Mouse (Mus musculus): ENCODE data around the gene Fgfr2. TPM values are rescaled to one million over a fixed set of nuclear protein-coding genes. Genes with fewer than 3 reads are reported as not detected.
A peak's percentile ranks its signal among the peaks of the same experiment; 100 is the strongest.

Fgfr2 gene
- polyA plus RNA-seq, 1 experiment from 2014 or later: 11.2 TPM

- H3K4me3 ChIP-seq (ENCODE audit: low read depth, low read length): no peak overlapping the region
- 13% methylated on average over 1 of the region's 1 CpGs for WGBS (ENCODE audit: insufficient replicate concordance)
- no peaks in the 10 kb centered on the region for H3K9me3 ChIP-seq (ENCODE audit: low read length)
- no peaks in the 10 kb centered on the region for H3K36me3 ChIP-seq (replicated peaks; ENCODE audit: insufficient read depth, low read length)
- TF ChIP-seq EP300 (IDR thresholded peaks at IDR 0.05; ENCODE audit: low read depth) (no peak), CTCF (IDR thresholded peaks at IDR 0.05; ENCODE audit: low read depth) (no peak)
- ATAC-seq: no peak
- no peak for DNase-seq
- H3K9ac ChIP-seq (replicated peaks): no peak overlapping the region
- H3K4me2 ChIP-seq (ENCODE audit: low read depth, low read length): no peak overlapping the region
- no peak overlapping the region for H3K27ac ChIP-seq (ENCODE audit: low read depth)
- H3K27me3 ChIP-seq (ENCODE audit: insufficient read depth, low read length): no peaks in the 10 kb centered on the region
- H3K4me1 ChIP-seq (ENCODE audit: insufficient read depth): no peaks in the 10 kb centered on the region
Observed at GRCm38 (mm10) chr7:131244993-131245392, 1878.2 kb downstream of the Fgfr2 start.

GRCm38 (mm10) chr7:131236091-131236490, 1887.1 kb downstream of the Fgfr2 start:
- ATAC-seq: no peak
- no peak for TF ChIP-seq EP300 (IDR thresholded peaks at IDR 0.05; ENCODE audit: low read depth)
- TF ChIP-seq CTCF (IDR thresholded peaks at IDR 0.05; ENCODE audit: low read depth): no peak

GRCm38 (mm10) chr7:131223086-131223485, 1900.1 kb downstream of the Fgfr2 start:
- no peak overlapping the region for H3K9ac ChIP-seq (replicated peaks)
- TF ChIP-seq EP300 (IDR thresholded peaks at IDR 0.05; ENCODE audit: low read depth): no peak
- DNase-seq: no peak
- H3K4me2 ChIP-seq (ENCODE audit: low read depth, low read length): no peak overlapping the region
- H3K27me3 ChIP-seq (ENCODE audit: insufficient read depth, low read length): no peaks in the 10 kb centered on the region
- ATAC-seq: no peak
- H3K9me3 ChIP-seq (ENCODE audit: low read length): no peaks in the 10 kb centered on the region
- 66% methylated on average over 5 of the region's 5 CpGs for WGBS (ENCODE audit: insufficient replicate concordance)
- no peaks in the 10 kb centered on the region for H3K4me1 ChIP-seq (ENCODE audit: insufficient read depth)
- no peak overlapping the region for H3K4me3 ChIP-seq (ENCODE audit: low read depth, low read length)
- no peak overlapping the region for H3K27ac ChIP-seq (ENCODE audit: low read depth)
- no peaks in the 10 kb centered on the region for H3K36me3 ChIP-seq (replicated peaks; ENCODE audit: insufficient read depth, low read length)

More at GRCm38 (mm10) chr7:131236091-131236490, 1887.1 kb downstream of the Fgfr2 start:
- Histone ChIP-seq H3K9me3 (ENCODE audit: low read length) (no peaks in the 10 kb centered on the region), H3K9ac (replicated peaks) (no peak overlapping the region), H3K27me3 (ENCODE audit: insufficient read depth, low read length) (no peaks in the 10 kb centered on the region), H3K27ac (ENCODE audit: low read depth) (no peak overlapping the region), H3K36me3 (replicated peaks; ENCODE audit: insufficient read depth, low read length) (no peaks in the 10 kb centered on the region), H3K4me3 (ENCODE audit: low read depth, low read length) (no peak overlapping the region), H3K4me1 (ENCODE audit: insufficient read depth) (no peaks in the 10 kb centered on the region), H3K4me2 (ENCODE audit: low read depth, low read length) (no peak overlapping the region)
- no peak for DNase-seq

GRCm38 (mm10) chr7:131187996-131188395, 1935.2 kb downstream of the Fgfr2 start:
- TF ChIP-seq CTCF (IDR thresholded peaks at IDR 0.05; ENCODE audit: low read depth) (no peak), EP300 (IDR thresholded peaks at IDR 0.05; ENCODE audit: low read depth) (no peak)
- H3K27ac ChIP-seq (ENCODE audit: low read depth): no peak overlapping the region
- WGBS (ENCODE audit: insufficient replicate concordance): 82% methylated on average over 14 of the region's 14 CpGs
- DNase-seq: no peak
- no peak overlapping the region for H3K9ac ChIP-seq (replicated peaks)
- ATAC-seq: no peak
- H3K4me2 ChIP-seq (ENCODE audit: low read depth, low read length): no peak overlapping the region
- H3K4me1 ChIP-seq (ENCODE audit: insufficient read depth): no peaks in the 10 kb centered on the region
- H3K9me3 ChIP-seq (ENCODE audit: low read length): no peaks in the 10 kb centered on the region
- no peak overlapping the region for H3K4me3 ChIP-seq (ENCODE audit: low read depth, low read length)
- no peaks in the 10 kb centered on the region for H3K27me3 ChIP-seq (ENCODE audit: insufficient read depth, low read length)
- no peaks in the 10 kb centered on the region for H3K36me3 ChIP-seq (replicated peaks; ENCODE audit: insufficient read depth, low read length)

GRCm38 (mm10) chr7:131187047-131187446, 1936.1 kb downstream of the Fgfr2 start:
- Histone ChIP-seq H3K4me2 (ENCODE audit: low read depth, low read length) (no peak overlapping the region), H3K9ac (replicated peaks) (no peak overlapping the region), H3K4me3 (ENCODE audit: low read depth, low read length) (no peak overlapping the region), H3K36me3 (replicated peaks; ENCODE audit: insufficient read depth, low read length) (no peaks in the 10 kb centered on the region), H3K27ac (ENCODE audit: low read depth) (no peak overlapping the region), H3K9me3 (ENCODE audit: low read length) (no peaks in the 10 kb centered on the region), H3K27me3 (ENCODE audit: insufficient read depth, low read length) (no peaks in the 10 kb centered on the region), H3K4me1 (ENCODE audit: insufficient read depth) (no peaks in the 10 kb centered on the region)
- DNase-seq: no peak
- ATAC-seq: no peak
- 57% methylated on average over 8 of the region's 8 CpGs for WGBS (ENCODE audit: insufficient replicate concordance)
- TF ChIP-seq CTCF (IDR thresholded peaks at IDR 0.05; ENCODE audit: low read depth) (no peak), EP300 (IDR thresholded peaks at IDR 0.05; ENCODE audit: low read depth) (no peak)

- no peaks in the 10 kb centered on the region for H3K4me1 ChIP-seq (ENCODE audit: insufficient read depth)
- H3K36me3 ChIP-seq (replicated peaks; ENCODE audit: insufficient read depth, low read length): no peaks in the 10 kb centered on the region
- no peak overlapping the region for H3K4me3 ChIP-seq (ENCODE audit: low read depth, low read length)
- WGBS (ENCODE audit: insufficient replicate concordance): 58% methylated on average over 8 of the region's 8 CpGs
- no peak for ATAC-seq
- no peaks in the 10 kb centered on the region for H3K9me3 ChIP-seq (ENCODE audit: low read length)
- DNase-seq: no peak
- H3K27me3 ChIP-seq (ENCODE audit: insufficient read depth, low read length): no peaks in the 10 kb centered on the region
- no peak overlapping the region for H3K9ac ChIP-seq (replicated peaks)
- H3K4me2 ChIP-seq (ENCODE audit: low read depth, low read length): no peak overlapping the region
- H3K27ac ChIP-seq (ENCODE audit: low read depth): no peak overlapping the region
- TF ChIP-seq EP300 (IDR thresholded peaks at IDR 0.05; ENCODE audit: low read depth): no peak
- no peak for TF ChIP-seq CTCF (IDR thresholded peaks at IDR 0.05; ENCODE audit: low read depth)
Observed at GRCm38 (mm10) chr7:131184339-131184738, 1938.8 kb downstream of the Fgfr2 start.

- DNase-seq (peak; percentile 71), ATAC-seq (no peak)
- Histone ChIP-seq H3K4me1 (ENCODE audit: insufficient read depth) (no peaks in the 10 kb centered on the region), H3K9ac (replicated peaks) (no peak overlapping the region), H3K27me3 (ENCODE audit: insufficient read depth, low read length) (no peaks in the 10 kb centered on the region), H3K4me3 (ENCODE audit: low read depth, low read length) (no peak overlapping the region), H3K27ac (ENCODE audit: low read depth) (no peak overlapping the region), H3K9me3 (ENCODE audit: low read length) (no peaks in the 10 kb centered on the region), H3K36me3 (replicated peaks; ENCODE audit: insufficient read depth, low read length) (no peaks in the 10 kb centered on the region), H3K4me2 (ENCODE audit: low read depth, low read length) (no peak overlapping the region)
- TF ChIP-seq EP300 (IDR thresholded peaks at IDR 0.05; ENCODE audit: low read depth) (no peak), CTCF (IDR thresholded peaks at IDR 0.05; ENCODE audit: low read depth) (peak; percentile 75)
- 36% methylated on average over 4 of the region's 4 CpGs for WGBS (ENCODE audit: insufficient replicate concordance)
Observed at GRCm38 (mm10) chr7:131182685-131183084, 1940.5 kb downstream of the Fgfr2 start.

Data from liver, postnatal 0 days (tissue).